Mouse (Mus musculus): ENCODE measurements around the gene Eif3k.

DNA sequence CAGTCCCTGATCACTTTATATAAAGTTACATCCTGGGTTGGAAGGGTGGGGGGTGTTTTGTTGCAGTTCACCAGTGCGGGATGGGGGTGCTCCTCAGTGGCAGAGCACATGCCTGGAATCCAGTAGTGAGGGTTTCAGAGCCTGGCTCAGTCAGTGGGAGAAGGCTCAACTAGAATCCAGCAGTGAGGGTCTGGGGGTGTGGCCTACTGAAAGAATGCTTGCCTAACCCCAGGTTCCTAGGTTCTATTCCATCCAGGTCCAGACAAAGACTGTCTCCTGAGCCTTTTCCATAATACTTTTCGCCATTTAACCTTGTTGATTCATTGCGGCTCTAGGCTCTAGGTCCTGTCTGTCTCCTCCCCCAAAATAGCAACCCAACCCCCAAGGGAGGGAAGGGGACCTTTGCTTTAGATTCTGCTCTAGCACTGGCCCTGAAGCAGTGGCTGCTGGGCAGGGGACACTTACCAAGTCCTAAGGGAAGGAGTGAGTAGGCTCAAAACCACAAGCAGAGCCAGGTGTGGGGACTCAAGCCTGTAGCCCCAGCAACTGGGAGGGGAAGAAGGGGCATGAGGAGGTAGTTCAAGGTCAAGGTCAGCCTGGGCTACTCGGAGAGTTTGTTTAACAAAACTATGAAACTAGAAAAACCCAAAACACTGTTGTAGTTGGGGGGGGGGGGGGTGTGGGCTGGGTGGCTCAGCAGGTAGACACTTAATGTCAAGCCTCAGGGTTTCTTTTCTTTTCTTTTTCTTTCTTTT, 14.7 kb downstream of the Eif3k start:
- TF ChIP-seq CTCF (IDR thresholded peaks at IDR 0.05; ENCODE audit: extremely low read depth, insufficient read depth, low read length), result no peak
- TF ChIP-seq POLR2A (IDR thresholded peaks at IDR 0.05; ENCODE audit: extremely low read depth, insufficient read depth, low read length), result no peak

Data from cortical plate, adult 2 months (tissue).